Mouse (Mus musculus): Measurements from ENCODE around the gene Lpar5. TPM values are rescaled to one million over a fixed set of nuclear protein-coding genes. Genes with fewer than 3 reads are reported as not detected.
A peak's percentile ranks its signal among the peaks of the same experiment; 100 is the strongest.
"Not testable (repeated sequence)": the region's sequence is repeated elsewhere in the genome, so short reads cannot be mapped to it uniquely, and the experiment has no call there.

The Lpar5 gene
- polyA plus RNA-seq, 1 experiment from 2014 or later, result 0.81 TPM

GRCm38 (mm10) chr6:125046691-125047090, 21.0 kb upstream of the Lpar5 start:
- ATAC-seq, result peak; percentile 69
- DNase-seq (ENCODE audit: low spot score), result peak; percentile 90
- Histone ChIP-seq H3K4me3 (ENCODE audit: low read depth, low read length) (no peak overlapping the region), H3K4me2 (ENCODE audit: low read length) (no peak overlapping the region), H3K27me3 (replicated peaks; ENCODE audit: control insufficient read depth, insufficient read depth, low read length) (no peaks in the 10 kb centered on the region), H3K9ac (ENCODE audit: low read length) (no peak overlapping the region), H3K4me1 (ENCODE audit: control insufficient read depth, insufficient read depth, low read length) (no peaks in the 10 kb centered on the region), H3K27ac (ENCODE audit: low read depth, low read length) (no peak overlapping the region), H3K36me3 (ENCODE audit: control insufficient read depth, insufficient read depth, low read length) (peaks cover 82% of the 10 kb centered on the region), H3K9me3 (replicated peaks; ENCODE audit: control insufficient read depth, low read length) (no peaks in the 10 kb centered on the region)
- WGBS, result 28% methylated on average over 5 of the region's 5 CpGs

GRCm38 (mm10) chr6:125049678-125050077, 18.0 kb upstream of the Lpar5 start, which contains the start of gene Acrbp:
Gene Acrbp, plus strand, starts transcription at chr6:125049689.
- Histone ChIP-seq H3K9me3 (replicated peaks; ENCODE audit: control insufficient read depth, low read length) (no peaks in the 10 kb centered on the region), H3K36me3 (ENCODE audit: control insufficient read depth, insufficient read depth, low read length) (peaks cover 95% of the 10 kb centered on the region), H3K4me1 (ENCODE audit: control insufficient read depth, insufficient read depth, low read length) (no peaks in the 10 kb centered on the region), H3K4me3 (ENCODE audit: low read depth, low read length) (no peak within 1 kb of the TSS), H3K9ac (ENCODE audit: low read length) (no peak within 1 kb of the TSS), H3K27me3 (replicated peaks; ENCODE audit: control insufficient read depth, insufficient read depth, low read length) (no peaks in the 10 kb centered on the region), H3K27ac (ENCODE audit: low read depth, low read length) (no peak within 1 kb of the TSS), H3K4me2 (ENCODE audit: low read length) (no peak within 1 kb of the TSS)
- 33% methylated on average over 20 of the region's 20 CpGs for WGBS
- DNase-seq (ENCODE audit: low spot score) (no peak), ATAC-seq (no peak)

- DNase-seq (ENCODE audit: low spot score), result no peak
- Histone ChIP-seq H3K4me2 (ENCODE audit: low read length) (no peak overlapping the region), H3K9ac (ENCODE audit: low read length) (no peak overlapping the region), H3K36me3 (ENCODE audit: control insufficient read depth, insufficient read depth, low read length) (peaks cover 86% of the 10 kb centered on the region), H3K27ac (ENCODE audit: low read depth, low read length) (no peak overlapping the region), H3K27me3 (replicated peaks; ENCODE audit: control insufficient read depth, insufficient read depth, low read length) (no peaks in the 10 kb centered on the region), H3K9me3 (replicated peaks; ENCODE audit: control insufficient read depth, low read length) (no peaks in the 10 kb centered on the region), H3K4me1 (ENCODE audit: control insufficient read depth, insufficient read depth, low read length) (no peaks in the 10 kb centered on the region), H3K4me3 (ENCODE audit: low read depth, low read length) (no peak overlapping the region)
- no peak for ATAC-seq
- 63% methylated on average over 5 of the region's 5 CpGs for WGBS
Measured at GRCm38 (mm10) chr6:125051237-125051636, 16.5 kb upstream of the Lpar5 start.

GRCm38 (mm10) chr6:125061493-125061892, 6.2 kb upstream of the Lpar5 start:
- ATAC-seq (no peak), DNase-seq (ENCODE audit: low spot score) (no peak)
- Histone ChIP-seq H3K27me3 (replicated peaks; ENCODE audit: control insufficient read depth, insufficient read depth, low read length) (no peaks in the 10 kb centered on the region), H3K27ac (ENCODE audit: low read depth, low read length) (no peak overlapping the region), H3K4me3 (ENCODE audit: low read depth, low read length) (no peak overlapping the region), H3K4me2 (ENCODE audit: low read length) (no peak overlapping the region), H3K9ac (ENCODE audit: low read length) (no peak overlapping the region), H3K36me3 (ENCODE audit: control insufficient read depth, insufficient read depth, low read length) (no peaks in the 10 kb centered on the region), H3K9me3 (replicated peaks; ENCODE audit: control insufficient read depth, low read length) (no peaks in the 10 kb centered on the region), H3K4me1 (ENCODE audit: control insufficient read depth, insufficient read depth, low read length) (no peaks in the 10 kb centered on the region)
- 28% methylated on average over 6 of the region's 6 CpGs for WGBS

GRCm38 (mm10) chr6:125062511-125062910, 5.2 kb upstream of the Lpar5 start:
- H3K4me2 ChIP-seq (ENCODE audit: low read length), result no peak overlapping the region
- no peak overlapping the region for H3K27ac ChIP-seq (ENCODE audit: low read depth, low read length)
- 79% methylated on average over 5 of the region's 5 CpGs for WGBS
- H3K27me3 ChIP-seq (replicated peaks; ENCODE audit: control insufficient read depth, insufficient read depth, low read length), result no peaks in the 10 kb centered on the region
- DNase-seq (ENCODE audit: low spot score), result no peak
- ATAC-seq, result no peak
- no peaks in the 10 kb centered on the region for H3K36me3 ChIP-seq (ENCODE audit: control insufficient read depth, insufficient read depth, low read length)
- no peak overlapping the region for H3K9ac ChIP-seq (ENCODE audit: low read length)
- no peaks in the 10 kb centered on the region for H3K9me3 ChIP-seq (replicated peaks; ENCODE audit: control insufficient read depth, low read length)
- H3K4me3 ChIP-seq (ENCODE audit: low read depth, low read length), result no peak overlapping the region
- no peaks in the 10 kb centered on the region for H3K4me1 ChIP-seq (ENCODE audit: control insufficient read depth, insufficient read depth, low read length)

- Histone ChIP-seq H3K4me1 (ENCODE audit: control insufficient read depth, insufficient read depth, low read length) (no peaks in the 10 kb centered on the region), H3K9ac (ENCODE audit: low read length) (no peak overlapping the region), H3K4me3 (ENCODE audit: low read depth, low read length) (no peak overlapping the region), H3K36me3 (ENCODE audit: control insufficient read depth, insufficient read depth, low read length) (no peaks in the 10 kb centered on the region), H3K4me2 (ENCODE audit: low read length) (no peak overlapping the region), H3K27me3 (replicated peaks; ENCODE audit: control insufficient read depth, insufficient read depth, low read length) (no peaks in the 10 kb centered on the region), H3K27ac (ENCODE audit: low read depth, low read length) (no peak overlapping the region), H3K9me3 (replicated peaks; ENCODE audit: control insufficient read depth, low read length) (no peaks in the 10 kb centered on the region)
- DNase-seq (ENCODE audit: low spot score) (no peak), ATAC-seq (no peak)
- WGBS, result 85% methylated on average over 6 of the region's 6 CpGs
Measured at GRCm38 (mm10) chr6:125063906-125064305, 3.8 kb upstream of the Lpar5 start.

GRCm38 (mm10) chr6:125065223-125065622, 2.5 kb upstream of the Lpar5 start:
- not testable (repeated sequence) for H3K9me3 ChIP-seq (replicated peaks; ENCODE audit: control insufficient read depth, low read length); ATAC-seq; H3K4me1 ChIP-seq (ENCODE audit: control insufficient read depth, insufficient read depth, low read length); H3K4me3 ChIP-seq (ENCODE audit: low read depth, low read length); H3K27ac ChIP-seq (ENCODE audit: low read depth, low read length); H3K4me2 ChIP-seq (ENCODE audit: low read length); H3K9ac ChIP-seq (ENCODE audit: low read length); DNase-seq (ENCODE audit: low spot score); H3K27me3 ChIP-seq (replicated peaks; ENCODE audit: control insufficient read depth, insufficient read depth, low read length); H3K36me3 ChIP-seq (ENCODE audit: control insufficient read depth, insufficient read depth, low read length)
- WGBS, result no CpG with 5 or more reads among the region's 1 CpGs

GRCm38 (mm10) chr6:125071170-125071895, 3.6 kb downstream of the Lpar5 start:
- Histone ChIP-seq H3K36me3 (ENCODE audit: control insufficient read depth, insufficient read depth, low read length) (no peaks in the 10 kb centered on the region), H3K9me3 (replicated peaks; ENCODE audit: control insufficient read depth, low read length) (no peaks in the 10 kb centered on the region), H3K4me2 (ENCODE audit: low read length) (peak overlapping the region; percentile 32), H3K27me3 (replicated peaks; ENCODE audit: control insufficient read depth, insufficient read depth, low read length) (no peaks in the 10 kb centered on the region), H3K9ac (ENCODE audit: low read length) (peak overlapping the region; percentile 32; the same call in 1 of the 2 replicates), H3K27ac (ENCODE audit: low read depth, low read length) (peak overlapping the region; percentile 97), H3K4me3 (ENCODE audit: low read depth, low read length) (no peak overlapping the region), H3K4me1 (ENCODE audit: control insufficient read depth, insufficient read depth, low read length) (peaks cover 6% of the 10 kb centered on the region; the same call in 1 of the 2 replicates)
- 66% methylated on average over 18 of the region's 18 CpGs for WGBS
- ATAC-seq, result peak; percentile 95
- peak; percentile 88 for DNase-seq (ENCODE audit: low spot score)

GRCm38 (mm10) chr6:125071896-125072279, 4.2 kb downstream of the Lpar5 start:
- Histone ChIP-seq H3K27me3 (replicated peaks; ENCODE audit: control insufficient read depth, insufficient read depth, low read length) (no peaks in the 10 kb centered on the region), H3K4me3 (ENCODE audit: low read depth, low read length) (no peak overlapping the region), H3K4me1 (ENCODE audit: control insufficient read depth, insufficient read depth, low read length) (peaks cover 6% of the 10 kb centered on the region; the same call in 1 of the 2 replicates), H3K4me2 (ENCODE audit: low read length) (peak overlapping the region; percentile 32), H3K9ac (ENCODE audit: low read length) (peak overlapping the region; percentile 32; the same call in 1 of the 2 replicates), H3K27ac (ENCODE audit: low read depth, low read length) (peak overlapping the region; percentile 97), H3K9me3 (replicated peaks; ENCODE audit: control insufficient read depth, low read length) (no peaks in the 10 kb centered on the region), H3K36me3 (ENCODE audit: control insufficient read depth, insufficient read depth, low read length) (no peaks in the 10 kb centered on the region)
- DNase-seq (ENCODE audit: low spot score) (peak; percentile 95), ATAC-seq (peak; percentile 95)
- 7% methylated on average over 2 of the region's 2 CpGs for WGBS
